Mouse (Mus musculus): ENCODE data around the gene Csf3. TPM values are rescaled to one million over a fixed set of nuclear protein-coding genes. Genes with fewer than 3 reads are reported as not detected.

Csf3 gene
- polyA plus RNA-seq, 1 experiment from 2014 or later: not detected

GRCm38 (mm10) chr11:98681786-98682745 lies 19.0 kb upstream of the Csf3 start, which contains the start of gene Psmd3:
Psmd3 (plus strand) TSS chr11:98682554.
- peak; percentile 99 for DNase-seq (ENCODE audit: extremely low spot score, low spot score)
- WGBS: 6% methylated on average over 45 of the region's 45 CpGs
- H3K4me3 ChIP-seq: peak within 1 kb of the TSS; percentile 100
- H3K27ac ChIP-seq: peak within 1 kb of the TSS; percentile 95
- peaks cover 24% of the 10 kb centered on the region for H3K4me1 ChIP-seq
- no peaks in the 10 kb centered on the region for H3K27me3 ChIP-seq (ENCODE audit: poor library complexity, severe bottlenecking)
- H3K36me3 ChIP-seq (replicated peaks): peaks cover 29% of the 10 kb centered on the region
- no peaks in the 10 kb centered on the region for H3K9me3 ChIP-seq

- peak overlapping the region; percentile 100 for H3K4me3 ChIP-seq
- no peaks in the 10 kb centered on the region for H3K9me3 ChIP-seq
- DNase-seq (ENCODE audit: extremely low spot score, low spot score): no peak
- peaks cover 24% of the 10 kb centered on the region for H3K4me1 ChIP-seq
- 0% methylated on average over 23 of the region's 23 CpGs for WGBS
- H3K27me3 ChIP-seq (ENCODE audit: poor library complexity, severe bottlenecking): no peaks in the 10 kb centered on the region
- H3K27ac ChIP-seq: peak overlapping the region; percentile 95
- H3K36me3 ChIP-seq (replicated peaks): peaks cover 36% of the 10 kb centered on the region
Observed at GRCm38 (mm10) chr11:98682811-98683210, 18.3 kb upstream of the Csf3 start.

GRCm38 (mm10) chr11:98685642-98686041 lies 15.4 kb upstream of the Csf3 start:
- H3K9me3 ChIP-seq: no peaks in the 10 kb centered on the region
- H3K36me3 ChIP-seq (replicated peaks): peaks cover 62% of the 10 kb centered on the region

GRCm38 (mm10) chr11:98686976-98687375 lies 14.1 kb upstream of the Csf3 start:
- DNase-seq (ENCODE audit: extremely low spot score, low spot score): no peak
- Histone ChIP-seq H3K27ac (no peak overlapping the region), H3K4me3 (no peak overlapping the region), H3K9me3 (no peaks in the 10 kb centered on the region), H3K4me1 (peaks cover 18% of the 10 kb centered on the region), H3K27me3 (ENCODE audit: poor library complexity, severe bottlenecking) (no peaks in the 10 kb centered on the region), H3K36me3 (replicated peaks) (peaks cover 75% of the 10 kb centered on the region)
- WGBS: 89% methylated on average over 4 of the region's 4 CpGs

More at GRCm38 (mm10) chr11:98685642-98686041, 15.4 kb upstream of the Csf3 start:
- no peak overlapping the region for H3K4me3 ChIP-seq
- H3K27me3 ChIP-seq (ENCODE audit: poor library complexity, severe bottlenecking): no peaks in the 10 kb centered on the region
- H3K27ac ChIP-seq: no peak overlapping the region
- peaks cover 24% of the 10 kb centered on the region for H3K4me1 ChIP-seq
- no peak for DNase-seq (ENCODE audit: extremely low spot score, low spot score)
- 95% methylated on average over 9 of the region's 9 CpGs for WGBS

GRCm38 (mm10) chr11:98688009-98688408 lies 13.1 kb upstream of the Csf3 start:
- no peak overlapping the region for H3K27ac ChIP-seq
- no peak overlapping the region for H3K4me3 ChIP-seq
- H3K36me3 ChIP-seq (replicated peaks): peaks cover 86% of the 10 kb centered on the region
- no peaks in the 10 kb centered on the region for H3K9me3 ChIP-seq
- 88% methylated on average over 8 of the region's 8 CpGs for WGBS
- no peaks in the 10 kb centered on the region for H3K27me3 ChIP-seq (ENCODE audit: poor library complexity, severe bottlenecking)
- peaks cover 15% of the 10 kb centered on the region for H3K4me1 ChIP-seq
- DNase-seq (ENCODE audit: extremely low spot score, low spot score): no peak

- Histone ChIP-seq H3K36me3 (replicated peaks) (peaks cover 88% of the 10 kb centered on the region), H3K4me3 (no peak overlapping the region), H3K27me3 (ENCODE audit: poor library complexity, severe bottlenecking) (no peaks in the 10 kb centered on the region), H3K4me1 (no peaks in the 10 kb centered on the region), H3K27ac (no peak overlapping the region), H3K9me3 (no peaks in the 10 kb centered on the region)
- 79% methylated on average over 13 of the region's 13 CpGs for WGBS
- no peak for DNase-seq (ENCODE audit: extremely low spot score, low spot score)
Observed at GRCm38 (mm10) chr11:98693201-98693600, 7.9 kb upstream of the Csf3 start.

GRCm38 (mm10) chr11:98693746-98694145 lies 7.3 kb upstream of the Csf3 start:
- Histone ChIP-seq H3K36me3 (replicated peaks) (peaks cover 84% of the 10 kb centered on the region), H3K4me3 (no peak overlapping the region), H3K4me1 (no peaks in the 10 kb centered on the region), H3K9me3 (no peaks in the 10 kb centered on the region), H3K27ac (no peak overlapping the region), H3K27me3 (ENCODE audit: poor library complexity, severe bottlenecking) (no peaks in the 10 kb centered on the region)
- WGBS: 97% methylated on average over 9 of the region's 9 CpGs
- no peak for DNase-seq (ENCODE audit: extremely low spot score, low spot score)

GRCm38 (mm10) chr11:98694301-98694700 lies 6.8 kb upstream of the Csf3 start:
- no peak overlapping the region for H3K27ac ChIP-seq
- no peaks in the 10 kb centered on the region for H3K4me1 ChIP-seq
- H3K36me3 ChIP-seq (replicated peaks): peaks cover 80% of the 10 kb centered on the region
- H3K4me3 ChIP-seq: no peak overlapping the region
- no peak for DNase-seq (ENCODE audit: extremely low spot score, low spot score)
- WGBS: 87% methylated on average over 9 of the region's 9 CpGs
- H3K27me3 ChIP-seq (ENCODE audit: poor library complexity, severe bottlenecking): no peaks in the 10 kb centered on the region
- no peaks in the 10 kb centered on the region for H3K9me3 ChIP-seq

- H3K4me1 ChIP-seq: peaks cover 5% of the 10 kb centered on the region; the same call in 1 of the 2 replicates
- no peak for DNase-seq (ENCODE audit: extremely low spot score, low spot score)
- H3K4me3 ChIP-seq: no peak overlapping the region
- H3K9me3 ChIP-seq: no peaks in the 10 kb centered on the region
- 75% methylated on average over 14 of the region's 14 CpGs for WGBS
- H3K36me3 ChIP-seq (replicated peaks): peaks cover 69% of the 10 kb centered on the region
- H3K27me3 ChIP-seq (ENCODE audit: poor library complexity, severe bottlenecking): 0 out of 2 replicates have a peak, but pooled peaks cover 4% of the 10 kb centered on the region
- H3K27ac ChIP-seq: no peak overlapping the region
Observed at GRCm38 (mm10) chr11:98695408-98695807, 5.7 kb upstream of the Csf3 start.

GRCm38 (mm10) chr11:98696454-98697216 lies 4.4 kb upstream of the Csf3 start:
- no peak overlapping the region for H3K27ac ChIP-seq
- H3K27me3 ChIP-seq (ENCODE audit: poor library complexity, severe bottlenecking): peaks cover 15% of the 10 kb centered on the region; the same call in 1 of the 2 replicates
- H3K4me1 ChIP-seq: peaks cover 13% of the 10 kb centered on the region; the same call in 1 of the 2 replicates
- H3K4me3 ChIP-seq: no peak overlapping the region; the same call in 1 of the 2 replicates
- peaks cover 57% of the 10 kb centered on the region for H3K36me3 ChIP-seq (replicated peaks)
- no peaks in the 10 kb centered on the region for H3K9me3 ChIP-seq
- DNase-seq (ENCODE audit: extremely low spot score, low spot score): no peak
- WGBS: 88% methylated on average over 14 of the region's 14 CpGs

- H3K9me3 ChIP-seq: no peaks in the 10 kb centered on the region
- H3K36me3 ChIP-seq (replicated peaks): peaks cover 51% of the 10 kb centered on the region
- no peak overlapping the region for H3K4me3 ChIP-seq
- H3K27me3 ChIP-seq (ENCODE audit: poor library complexity, severe bottlenecking): peaks cover 19% of the 10 kb centered on the region; the same call in 1 of the 2 replicates
- no peak overlapping the region for H3K27ac ChIP-seq
- H3K4me1 ChIP-seq: peaks cover 13% of the 10 kb centered on the region; the same call in 1 of the 2 replicates
- WGBS: 90% methylated on average over 12 of the region's 12 CpGs
- no peak for DNase-seq (ENCODE audit: extremely low spot score, low spot score)
Observed at GRCm38 (mm10) chr11:98697225-98697624, 3.8 kb upstream of the Csf3 start.

GRCm38 (mm10) chr11:98698849-98699640 lies 2.0 kb upstream of the Csf3 start:
- peaks cover 33% of the 10 kb centered on the region for H3K36me3 ChIP-seq (replicated peaks)
- DNase-seq (ENCODE audit: extremely low spot score, low spot score): no peak
- H3K4me1 ChIP-seq: peaks cover 13% of the 10 kb centered on the region; the same call in 1 of the 2 replicates
- no peak overlapping the region for H3K27ac ChIP-seq
- 87% methylated on average over 16 of the region's 16 CpGs for WGBS
- no peaks in the 10 kb centered on the region for H3K9me3 ChIP-seq
- H3K27me3 ChIP-seq (ENCODE audit: poor library complexity, severe bottlenecking): peaks cover 19% of the 10 kb centered on the region; the same call in 1 of the 2 replicates
- no peak overlapping the region for H3K4me3 ChIP-seq

Measured in forebrain, embryonic 10.5 days (tissue).